Mouse (Mus musculus) lung, postnatal 10 days (tissue): ENCODE data around the gene Ifna2.

Experiments used
- DNase-seq: peaks from one replicate; pipeline ENCODE4 v3.0.0; 2021

Ifna2 gene

GRCm38 (mm10) chr4:88644359-88644758 is 39.4 kb downstream of the Ifna2 start, which contains the start of gene Ifna13:
Gene Ifna13 (minus strand): TSS chr4:88644459.
- no peak for DNase-seq

DNA sequence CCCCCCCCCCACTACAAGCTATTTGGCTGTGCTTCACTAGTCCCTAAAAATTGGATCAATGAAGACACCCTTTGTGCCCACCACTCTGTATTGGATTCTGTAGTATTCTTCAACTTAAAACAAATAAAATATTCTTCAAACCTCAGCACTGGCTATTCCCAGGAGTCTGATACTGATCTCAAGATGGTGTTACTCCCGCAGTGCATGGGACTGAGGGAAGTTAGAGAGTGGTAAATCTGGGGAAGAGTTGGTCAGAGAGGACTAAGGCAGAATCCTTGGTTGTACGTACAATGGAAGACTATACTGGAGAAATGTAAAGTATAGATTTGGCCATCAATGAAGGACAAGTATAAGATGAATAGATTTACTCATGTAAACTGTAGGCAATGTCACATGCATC is 41.2 kb downstream of the Ifna2 start:
- no peak for DNase-seq

- peak; percentile 98 for DNase-seq
These were observed 42.5 kb downstream of the Ifna2 start for GRCm38 (mm10) chr4:88641077-88641831.

DNA sequence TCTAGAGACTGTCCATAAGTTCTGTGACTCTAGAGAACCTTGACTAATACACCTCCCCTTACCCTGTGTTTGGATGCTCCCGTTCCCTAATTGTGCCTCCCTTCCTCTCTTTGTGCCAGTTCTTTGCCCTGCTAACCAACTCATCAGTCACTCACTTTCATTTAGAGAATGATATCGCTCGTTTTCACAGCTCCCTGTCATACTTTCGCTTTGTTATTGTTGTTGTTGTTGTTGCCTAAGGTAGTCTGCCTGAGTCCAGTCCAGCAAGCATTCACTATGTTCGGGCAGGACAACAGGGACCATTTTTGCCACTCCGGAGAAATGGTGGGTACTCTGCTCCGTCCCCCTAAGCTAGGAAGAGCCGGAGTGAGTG is 43.0 kb downstream of the Ifna2 start:
- DNase-seq, result no peak

DNA sequence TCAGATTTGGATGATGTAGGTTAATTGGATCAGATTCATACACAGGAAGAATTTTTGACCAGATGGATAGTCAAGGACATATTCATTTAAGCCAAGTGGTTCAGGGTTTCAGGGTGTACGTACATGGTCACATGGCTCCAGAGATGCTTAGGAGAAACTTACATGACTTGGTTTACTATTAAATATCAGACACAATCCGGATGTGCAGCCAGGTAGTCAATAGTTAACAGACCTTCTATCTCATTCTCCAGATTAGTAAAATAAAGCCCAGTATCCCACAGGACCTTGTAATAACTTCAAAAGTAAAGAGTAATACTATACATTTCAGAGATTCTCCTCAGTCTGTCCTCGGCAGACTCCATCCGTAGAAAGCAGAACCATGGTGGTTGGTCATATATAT is 49.4 kb downstream of the Ifna2 start, which contains the start of gene C87499:
TSS of gene C87499 (minus strand) at position 101 of the 400 bp plus-strand sequence.
- no peak for DNase-seq
